Mouse (Mus musculus) hindbrain, postnatal 0 days (tissue): ENCODE measurements around the gene Ubtd2. TPM values are rescaled to one million over a fixed set of nuclear protein-coding genes. Genes with fewer than 3 reads are reported as not detected.

Experiments
- ATAC-seq: fragments of 200-750 bp; cut with Nextera tagmentation; 2 replicates; pipeline ENCODE4 v1.8.0; 2017; ENCODE audit warnings: mild to moderate bottlenecking, moderate TSS enrichment, moderate library complexity
- DNase-seq: peaks from one replicate; pipeline ENCODE4 v3.0.0-alpha.2; 2015; ENCODE audit warnings: low spot score
- H3K27ac ChIP-seq: fragments of 300-500 bp; sonication (generic); 2 replicates; pipeline ENCODE4 v1.5.1; 2014; ENCODE audit warnings: mild to moderate bottlenecking
- H3K27me3 ChIP-seq: fragments of 300-500 bp; sonication (generic); 2 replicates; pipeline ENCODE4 v1.6.1; 2014; ENCODE audit warnings: low read length, mixed read lengths; ENCODE audit not compliant: insufficient read depth
- H3K36me3 ChIP-seq: fragments of 300-500 bp; sonication (generic); 2 replicates; pipeline ENCODE4 v1.6.1; 2014; ENCODE audit warnings: low read length, mixed read lengths; ENCODE audit not compliant: insufficient read depth
- H3K4me1 ChIP-seq: fragments of 300-500 bp; sonication (generic); 2 replicates; pipeline ENCODE4 v1.6.1; 2014; ENCODE audit warnings: antibody characterized with exemption, low read length, mixed read lengths; ENCODE audit not compliant: insufficient read depth
- H3K4me2 ChIP-seq: fragments of 300-500 bp; sonication (generic); 2 replicates; pipeline ENCODE4 v1.6.1; 2014; ENCODE audit warnings: low read depth, mild to moderate bottlenecking, low read length, moderate library complexity, mixed read lengths
- H3K4me3 ChIP-seq: fragments of 300-500 bp; sonication (generic); 2 replicates; pipeline ENCODE4 v1.5.1; 2014; ENCODE audit warnings: low read length
- H3K9ac ChIP-seq: fragments of 300-500 bp; sonication (generic); replicated peaks from 2 replicates; pipeline ENCODE4 v1.6.1; 2014; ENCODE audit warnings: mild to moderate bottlenecking, low read length, moderate library complexity, mixed read lengths
- H3K9me3 ChIP-seq: fragments of 300-500 bp; sonication (generic); 2 replicates; pipeline ENCODE4 v1.6.1; 2016; ENCODE audit warnings: low read length, mixed read lengths
- CTCF ChIP-seq: IDR thresholded peaks from 2 replicates; pipeline ENCODE4 v1.5.1; 2016; ENCODE audit warnings: antibody characterized with exemption, control low read depth, low read depth
- WGBS: fragments of 180-500 bp; shearing (Covaris S2); extraction: QIAGEN DNeasy Blood & Tissue Kit; methylation state at CpG from one replicate; pipeline ENCODE4 v1.1.7; 2014; 5-methylcytosine and 5-hydroxymethylcytosine counted together
- polyA plus RNA-seq: library from polyadenylated mRNA; unstranded; fragments of >200 nt; fragmentation: Nextera tagmentation; extraction: Ambion mirVana; gene quantifications from 2 replicates; pipeline ENCODE4 v1.2.1, GENCODE M21; 2015
- total RNA-seq: library from RNA; depleted of rRNA; stranded (reverse); fragments of >200 nt; gene quantifications from 2 replicates; pipeline ENCODE4 v1.2.3, GENCODE M21; 2014

Ubtd2 gene
- total and polyA plus RNA-seq, 2 experiments from 2014 or later: 30.6 to 47.4 TPM

GRCm38 (mm10) chr11:32485290-32485689 is 30.1 kb downstream of the Ubtd2 start:
- H3K27me3 ChIP-seq: no peaks in the 10 kb centered on the region
- H3K4me2 ChIP-seq: no peak overlapping the region
- H3K4me3 ChIP-seq: no peak overlapping the region
- no peaks in the 10 kb centered on the region for H3K36me3 ChIP-seq
- no peak overlapping the region for H3K27ac ChIP-seq
- DNase-seq (no peak), ATAC-seq (no peak)
- H3K4me1 ChIP-seq: no peaks in the 10 kb centered on the region
- WGBS: 80% methylated on average over 3 of the region's 3 CpGs
- no peak for TF ChIP-seq CTCF
- no peaks in the 10 kb centered on the region for H3K9me3 ChIP-seq
- no peak overlapping the region for H3K9ac ChIP-seq

- no peak for ATAC-seq
- WGBS: 75% methylated on average over 3 of the region's 3 CpGs
- no peak for TF ChIP-seq CTCF
- H3K27ac ChIP-seq: no peak overlapping the region
- no peak overlapping the region for H3K4me3 ChIP-seq
- no peak overlapping the region for H3K9ac ChIP-seq
- H3K36me3 ChIP-seq: no peaks in the 10 kb centered on the region
- no peaks in the 10 kb centered on the region for H3K9me3 ChIP-seq
- H3K4me2 ChIP-seq: no peak overlapping the region
- no peak for DNase-seq
- H3K27me3 ChIP-seq: no peaks in the 10 kb centered on the region
- no peaks in the 10 kb centered on the region for H3K4me1 ChIP-seq
These were observed 31.5 kb downstream of the Ubtd2 start for GRCm38 (mm10) chr11:32486621-32487020.

- WGBS: 94% methylated on average over 3 of the region's 3 CpGs
- Histone ChIP-seq H3K36me3 (no peaks in the 10 kb centered on the region), H3K27me3 (no peaks in the 10 kb centered on the region), H3K9ac (no peak overlapping the region), H3K4me1 (no peaks in the 10 kb centered on the region), H3K9me3 (no peaks in the 10 kb centered on the region), H3K27ac (no peak overlapping the region), H3K4me3 (no peak overlapping the region), H3K4me2 (no peak overlapping the region)
- peak; percentile 33 for TF ChIP-seq CTCF
- ATAC-seq (no peak), DNase-seq (no peak)
These were observed 32.3 kb downstream of the Ubtd2 start for GRCm38 (mm10) chr11:32487501-32487900.

- Histone ChIP-seq H3K27ac (no peak overlapping the region), H3K4me2 (no peak overlapping the region), H3K9me3 (no peaks in the 10 kb centered on the region), H3K27me3 (no peaks in the 10 kb centered on the region), H3K36me3 (no peaks in the 10 kb centered on the region), H3K4me1 (no peaks in the 10 kb centered on the region), H3K4me3 (no peak overlapping the region), H3K9ac (no peak overlapping the region)
- TF ChIP-seq CTCF: no peak
- ATAC-seq: no peak
- no peak for DNase-seq
These were observed 33.2 kb downstream of the Ubtd2 start for GRCm38 (mm10) chr11:32488344-32488743.

- no peaks in the 10 kb centered on the region for H3K27me3 ChIP-seq
- H3K9me3 ChIP-seq: no peaks in the 10 kb centered on the region
- WGBS: 90% methylated on average over 5 of the region's 5 CpGs
- H3K4me3 ChIP-seq: no peak overlapping the region
- no peak overlapping the region for H3K27ac ChIP-seq
- H3K36me3 ChIP-seq: no peaks in the 10 kb centered on the region
- H3K4me1 ChIP-seq: no peaks in the 10 kb centered on the region
- no peak for ATAC-seq
- no peak for DNase-seq
- H3K4me2 ChIP-seq: no peak overlapping the region
- no peak for TF ChIP-seq CTCF
- no peak overlapping the region for H3K9ac ChIP-seq
These were observed 33.9 kb downstream of the Ubtd2 start for GRCm38 (mm10) chr11:32488808-32489670.

GRCm38 (mm10) chr11:32491079-32491478 is 35.9 kb downstream of the Ubtd2 start:
- TF ChIP-seq CTCF: no peak
- no peaks in the 10 kb centered on the region for H3K4me1 ChIP-seq
- H3K4me2 ChIP-seq: no peak overlapping the region
- no peaks in the 10 kb centered on the region for H3K9me3 ChIP-seq
- H3K4me3 ChIP-seq: no peak overlapping the region
- WGBS: 99% methylated on average over 2 of the region's 2 CpGs
- ATAC-seq (no peak), DNase-seq (no peak)
- H3K9ac ChIP-seq: no peak overlapping the region
- H3K27me3 ChIP-seq: no peaks in the 10 kb centered on the region
- H3K27ac ChIP-seq: no peak overlapping the region
- H3K36me3 ChIP-seq: no peaks in the 10 kb centered on the region

GRCm38 (mm10) chr11:32493312-32493711 is 38.1 kb downstream of the Ubtd2 start:
- H3K9me3 ChIP-seq: no peaks in the 10 kb centered on the region
- no peak overlapping the region for H3K4me2 ChIP-seq
- no peak overlapping the region for H3K4me3 ChIP-seq
- no peaks in the 10 kb centered on the region for H3K27me3 ChIP-seq
- no peak for ATAC-seq
- H3K27ac ChIP-seq: no peak overlapping the region
- TF ChIP-seq CTCF: no peak
- DNase-seq: no peak
- no peaks in the 10 kb centered on the region for H3K36me3 ChIP-seq
- no peaks in the 10 kb centered on the region for H3K4me1 ChIP-seq
- H3K9ac ChIP-seq: no peak overlapping the region
